Mouse (Mus musculus) C2C12 (cell line): ENCODE data around the gene Trim44.

Experiments used
- CTCF ChIP-seq: IDR thresholded peaks from one replicate; pipeline ENCODE4 v1.5.1; 2011; ENCODE audit not compliant: control insufficient read depth, insufficient read depth, insufficient read length
- FOSL1 ChIP-seq: IDR thresholded peaks from one replicate; pipeline ENCODE4 v1.8.0; 2011; ENCODE audit warnings: mild to moderate bottlenecking, low read length; ENCODE audit not compliant: poor library complexity, insufficient read depth, severe bottlenecking
- MAX ChIP-seq: IDR thresholded peaks from one replicate; pipeline ENCODE4 v1.6.1; 2011; ENCODE audit warnings: mild to moderate bottlenecking, control low read depth
- MYOG ChIP-seq: IDR thresholded peaks from one replicate; pipeline ENCODE4 v1.6.1; 2011; ENCODE audit not compliant: control insufficient read depth, insufficient read length; ENCODE audit errors: extremely low read depth
- USF1 ChIP-seq: IDR thresholded peaks from one replicate; pipeline ENCODE4 v1.6.1; 2011; ENCODE audit warnings: low read depth, mild to moderate bottlenecking, control low read depth, moderate library complexity

DNA sequence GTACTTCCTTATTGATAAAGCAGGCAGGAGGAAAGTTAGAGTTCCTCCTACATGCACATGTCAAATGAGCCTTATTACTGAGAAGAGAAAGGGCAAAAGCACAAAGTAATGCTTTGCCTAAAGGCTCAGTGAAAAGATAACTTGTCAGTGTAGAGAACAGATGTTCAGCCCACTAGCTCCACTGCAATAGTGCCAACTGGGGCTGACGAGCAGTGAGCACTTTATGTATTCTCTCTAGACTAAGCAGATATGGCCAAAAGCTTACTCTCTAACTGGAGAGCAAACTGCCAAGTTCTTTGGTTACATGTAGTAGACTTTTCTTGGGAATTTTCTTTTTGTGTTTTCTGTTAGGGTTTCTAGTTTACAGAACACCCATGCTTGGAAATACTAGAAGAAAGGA lies 53.6 kb downstream of the Trim44 start:
- TF ChIP-seq CTCF (no peak), USF1 (no peak), MAX (no peak), FOSL1 (no peak), MYOG (no peak)
